Mouse (Mus musculus) small intestine, adult 2 months (tissue): ENCODE measurements around the gene Plscr1.

Source experiments
- CTCF ChIP-seq: fragments of 200-500 bp; IDR thresholded peaks from 2 replicates; pipeline ENCODE4 v1.5.1; 2012; ENCODE audit warnings: low read depth, mild to moderate bottlenecking, control low read depth, inconsistent platforms, low read length, moderate library complexity, mixed read lengths; ENCODE audit not compliant: insufficient replicate concordance, insufficient read length; ENCODE audit errors: extremely low read depth
- POLR2A ChIP-seq: fragments of 200-500 bp; IDR thresholded peaks from 2 replicates; pipeline ENCODE4 v1.6.1; 2012; ENCODE audit warnings: low read depth, mild to moderate bottlenecking, control low read depth, inconsistent platforms, low read length, moderate library complexity

- no peak for TF ChIP-seq CTCF
- no peak for TF ChIP-seq POLR2A
Observed at GRCm38 (mm10) chr9:92292169-92292568, 42.6 kb downstream of the Plscr1 start.
